Mouse (Mus musculus): Measurements from ENCODE around the gene Stab1. TPM values are rescaled to one million over a fixed set of nuclear protein-coding genes. Genes with fewer than 3 reads are reported as not detected.

The Stab1 gene
- polyA plus RNA-seq, 1 experiment from 2014 or later: 21.8 TPM

GRCm38 (mm10) chr14:31128826-31129219 lies 39.6 kb downstream of the Stab1 start, which contains the start of gene Smim4:
Smim4 (minus strand) TSS chr14:31128956.
- no peaks in the 10 kb centered on the region for H3K36me3 ChIP-seq (ENCODE audit: control insufficient read depth, insufficient read depth, low read length)
- H3K4me1 ChIP-seq (replicated peaks; ENCODE audit: control insufficient read depth, insufficient read depth, low read length): peaks cover 24% of the 10 kb centered on the region
- peak within 1 kb of the TSS; percentile 83 for H3K9ac ChIP-seq (ENCODE audit: low read length)
- H3K27me3 ChIP-seq (ENCODE audit: control insufficient read depth, insufficient read depth, low read length): no peaks in the 10 kb centered on the region
- H3K27ac ChIP-seq (ENCODE audit: low read depth, low read length): peak within 1 kb of the TSS; percentile 54
- peak within 1 kb of the TSS; percentile 87 for H3K4me2 ChIP-seq (ENCODE audit: low read depth, low read length, severe bottlenecking)
- peak within 1 kb of the TSS; percentile 71 for H3K4me3 ChIP-seq (ENCODE audit: low read depth, low read length)
- no peaks in the 10 kb centered on the region for H3K9me3 ChIP-seq (ENCODE audit: control insufficient read depth, low read length)
- under 1% methylated on average over 33 of the region's 33 CpGs for WGBS
- DNase-seq (ENCODE audit: low spot score) (peak; percentile 99), ATAC-seq (replicated peaks; ENCODE audit: low FRiP score) (peak; percentile 92)

DNA sequence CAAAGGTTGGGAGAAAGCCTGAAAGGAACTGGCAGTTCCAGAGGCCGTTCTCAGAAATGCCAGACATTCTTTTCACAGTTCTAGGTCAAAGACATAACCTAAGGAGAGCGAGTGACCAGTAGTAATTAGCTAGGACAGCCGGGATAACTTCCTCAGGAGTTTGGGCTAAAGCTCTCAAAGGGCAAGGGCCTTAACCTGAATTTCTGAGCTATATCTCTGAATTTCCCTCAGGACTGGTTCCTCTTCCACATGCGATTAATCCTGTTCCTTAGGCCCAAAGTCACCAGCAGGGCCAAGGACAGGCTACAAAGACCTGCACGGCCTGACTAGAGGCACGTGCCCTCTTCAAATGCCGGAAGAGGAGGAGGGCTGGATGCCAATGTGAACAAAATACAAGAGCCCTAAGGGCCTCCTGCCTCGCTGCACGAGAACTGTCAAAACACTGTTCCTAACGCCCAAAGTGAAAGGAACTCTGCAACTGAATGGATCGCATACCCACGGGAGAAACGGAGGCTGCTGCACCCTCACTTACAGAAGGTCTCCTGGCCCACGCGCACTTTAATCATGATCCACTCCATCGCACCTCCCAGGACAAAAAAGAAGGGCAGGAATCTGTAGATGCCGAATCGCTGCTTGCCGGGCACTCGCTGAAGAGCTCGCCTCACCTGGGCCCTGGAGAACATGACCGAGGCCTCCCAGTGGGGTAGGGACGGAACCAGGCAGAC lies 40.2 kb downstream of the Stab1 start:
- 1% methylated on average over 23 of the region's 23 CpGs for WGBS
- Histone ChIP-seq H3K27me3 (ENCODE audit: control insufficient read depth, insufficient read depth, low read length) (no peaks in the 10 kb centered on the region), H3K9me3 (ENCODE audit: control insufficient read depth, low read length) (no peaks in the 10 kb centered on the region), H3K9ac (ENCODE audit: low read length) (peak overlapping the region; percentile 83), H3K4me1 (replicated peaks; ENCODE audit: control insufficient read depth, insufficient read depth, low read length) (peaks cover 21% of the 10 kb centered on the region), H3K4me2 (ENCODE audit: low read depth, low read length, severe bottlenecking) (peak overlapping the region; percentile 87), H3K4me3 (ENCODE audit: low read depth, low read length) (peak overlapping the region; percentile 71), H3K27ac (ENCODE audit: low read depth, low read length) (peak overlapping the region; percentile 54), H3K36me3 (ENCODE audit: control insufficient read depth, insufficient read depth, low read length) (no peaks in the 10 kb centered on the region)
- ATAC-seq (replicated peaks; ENCODE audit: low FRiP score) (no peak), DNase-seq (ENCODE audit: low spot score) (peak; percentile 65)

GRCm38 (mm10) chr14:31126826-31127225 lies 41.6 kb downstream of the Stab1 start:
- WGBS: 92% methylated on average over 8 of the region's 8 CpGs
- Histone ChIP-seq H3K27me3 (ENCODE audit: control insufficient read depth, insufficient read depth, low read length) (no peaks in the 10 kb centered on the region), H3K4me2 (ENCODE audit: low read depth, low read length, severe bottlenecking) (no peak overlapping the region), H3K36me3 (ENCODE audit: control insufficient read depth, insufficient read depth, low read length) (no peaks in the 10 kb centered on the region; the same call in 1 of the 2 replicates), H3K9ac (ENCODE audit: low read length) (no peak overlapping the region), H3K4me1 (replicated peaks; ENCODE audit: control insufficient read depth, insufficient read depth, low read length) (peaks cover 9% of the 10 kb centered on the region; the same call in 1 of the 2 replicates), H3K4me3 (ENCODE audit: low read depth, low read length) (no peak overlapping the region), H3K27ac (ENCODE audit: low read depth, low read length) (no peak overlapping the region), H3K9me3 (ENCODE audit: control insufficient read depth, low read length) (no peaks in the 10 kb centered on the region)
- DNase-seq (ENCODE audit: low spot score) (no peak), ATAC-seq (replicated peaks; ENCODE audit: low FRiP score) (no peak)

GRCm38 (mm10) chr14:31125106-31126075 lies 43.0 kb downstream of the Stab1 start:
- Histone ChIP-seq H3K36me3 (ENCODE audit: control insufficient read depth, insufficient read depth, low read length) (peaks cover 4% of the 10 kb centered on the region; the same call in 1 of the 2 replicates), H3K9me3 (ENCODE audit: control insufficient read depth, low read length) (no peaks in the 10 kb centered on the region), H3K27me3 (ENCODE audit: control insufficient read depth, insufficient read depth, low read length) (no peaks in the 10 kb centered on the region), H3K4me3 (ENCODE audit: low read depth, low read length) (no peak overlapping the region), H3K9ac (ENCODE audit: low read length) (no peak overlapping the region), H3K4me1 (replicated peaks; ENCODE audit: control insufficient read depth, insufficient read depth, low read length) (peaks cover 8% of the 10 kb centered on the region; the same call in 1 of the 2 replicates), H3K27ac (ENCODE audit: low read depth, low read length) (peak overlapping the region; percentile 41; the same call in 1 of the 2 replicates), H3K4me2 (ENCODE audit: low read depth, low read length, severe bottlenecking) (no peak overlapping the region)
- no peak for ATAC-seq (replicated peaks; ENCODE audit: low FRiP score)
- WGBS: 74% methylated on average over 9 of the region's 9 CpGs
- no peak for DNase-seq (ENCODE audit: low spot score)

GRCm38 (mm10) chr14:31115522-31115921 lies 52.9 kb downstream of the Stab1 start:
- Histone ChIP-seq H3K27me3 (ENCODE audit: control insufficient read depth, insufficient read depth, low read length) (no peaks in the 10 kb centered on the region), H3K9ac (ENCODE audit: low read length) (no peak overlapping the region), H3K4me1 (replicated peaks; ENCODE audit: control insufficient read depth, insufficient read depth, low read length) (no peaks in the 10 kb centered on the region), H3K9me3 (ENCODE audit: control insufficient read depth, low read length) (no peaks in the 10 kb centered on the region), H3K27ac (ENCODE audit: low read depth, low read length) (no peak overlapping the region), H3K4me2 (ENCODE audit: low read depth, low read length, severe bottlenecking) (no peak overlapping the region), H3K36me3 (ENCODE audit: control insufficient read depth, insufficient read depth, low read length) (peaks cover 5% of the 10 kb centered on the region), H3K4me3 (ENCODE audit: low read depth, low read length) (no peak overlapping the region)
- DNase-seq (ENCODE audit: low spot score) (no peak), ATAC-seq (replicated peaks; ENCODE audit: low FRiP score) (no peak)
- 78% methylated on average over 2 of the region's 2 CpGs for WGBS

- Histone ChIP-seq H3K36me3 (ENCODE audit: control insufficient read depth, insufficient read depth, low read length) (peaks cover 14% of the 10 kb centered on the region), H3K27ac (ENCODE audit: low read depth, low read length) (no peak overlapping the region), H3K9ac (ENCODE audit: low read length) (no peak overlapping the region), H3K9me3 (ENCODE audit: control insufficient read depth, low read length) (no peaks in the 10 kb centered on the region), H3K4me2 (ENCODE audit: low read depth, low read length, severe bottlenecking) (no peak overlapping the region), H3K4me3 (ENCODE audit: low read depth, low read length) (no peak overlapping the region), H3K4me1 (replicated peaks; ENCODE audit: control insufficient read depth, insufficient read depth, low read length) (no peaks in the 10 kb centered on the region), H3K27me3 (ENCODE audit: control insufficient read depth, insufficient read depth, low read length) (no peaks in the 10 kb centered on the region)
- ATAC-seq (replicated peaks; ENCODE audit: low FRiP score): no peak
- 93% methylated on average over 3 of the region's 3 CpGs for WGBS
- DNase-seq (ENCODE audit: low spot score): no peak
Measured at GRCm38 (mm10) chr14:31114011-31114410, 54.4 kb downstream of the Stab1 start.

DNA sequence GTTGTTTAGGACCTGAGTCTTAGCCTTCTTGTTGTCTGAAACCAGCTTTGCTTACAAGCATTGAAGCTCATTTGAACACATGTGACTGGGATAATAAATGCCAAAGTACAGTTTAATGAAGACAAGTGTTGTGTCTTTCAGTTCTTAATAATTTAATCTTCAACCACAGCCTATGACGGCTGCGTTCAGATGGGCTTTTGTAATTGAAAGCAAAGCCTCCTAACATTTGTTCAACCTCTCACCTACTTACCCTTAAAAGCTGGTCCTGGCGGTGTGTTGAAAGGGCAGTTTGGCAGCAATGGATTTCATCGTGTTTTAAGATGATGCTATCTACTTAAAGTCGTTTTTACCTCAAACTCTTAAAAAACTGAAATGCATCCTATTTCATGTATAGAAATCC lies 56.3 kb downstream of the Stab1 start:
- H3K27me3 ChIP-seq (ENCODE audit: control insufficient read depth, insufficient read depth, low read length): no peaks in the 10 kb centered on the region
- H3K36me3 ChIP-seq (ENCODE audit: control insufficient read depth, insufficient read depth, low read length): peaks cover 19% of the 10 kb centered on the region
- no peaks in the 10 kb centered on the region for H3K9me3 ChIP-seq (ENCODE audit: control insufficient read depth, low read length)
- H3K4me1 ChIP-seq (replicated peaks; ENCODE audit: control insufficient read depth, insufficient read depth, low read length): no peaks in the 10 kb centered on the region
- 88% methylated on average over 5 of the region's 5 CpGs for WGBS
- no peak overlapping the region for H3K4me2 ChIP-seq (ENCODE audit: low read depth, low read length, severe bottlenecking)
- H3K27ac ChIP-seq (ENCODE audit: low read depth, low read length): no peak overlapping the region
- no peak overlapping the region for H3K4me3 ChIP-seq (ENCODE audit: low read depth, low read length)
- ATAC-seq (replicated peaks; ENCODE audit: low FRiP score) (no peak), DNase-seq (ENCODE audit: low spot score) (no peak)
- H3K9ac ChIP-seq (ENCODE audit: low read length): no peak overlapping the region

GRCm38 (mm10) chr14:31110613-31111012 lies 57.8 kb downstream of the Stab1 start:
- no peak overlapping the region for H3K4me2 ChIP-seq (ENCODE audit: low read depth, low read length, severe bottlenecking)
- no peak overlapping the region for H3K9ac ChIP-seq (ENCODE audit: low read length)
- no peak overlapping the region for H3K27ac ChIP-seq (ENCODE audit: low read depth, low read length)
- no peaks in the 10 kb centered on the region for H3K9me3 ChIP-seq (ENCODE audit: control insufficient read depth, low read length)
- no peaks in the 10 kb centered on the region for H3K27me3 ChIP-seq (ENCODE audit: control insufficient read depth, insufficient read depth, low read length)
- no peak for DNase-seq (ENCODE audit: low spot score)
- no peaks in the 10 kb centered on the region for H3K4me1 ChIP-seq (replicated peaks; ENCODE audit: control insufficient read depth, insufficient read depth, low read length)
- WGBS: 89% methylated on average over 3 of the region's 3 CpGs
- ATAC-seq (replicated peaks; ENCODE audit: low FRiP score): no peak
- H3K4me3 ChIP-seq (ENCODE audit: low read depth, low read length): no peak overlapping the region
- peaks cover 22% of the 10 kb centered on the region for H3K36me3 ChIP-seq (ENCODE audit: control insufficient read depth, insufficient read depth, low read length)

All from forebrain, embryonic 11.5 days (tissue).